Mouse (Mus musculus): ENCODE data around the gene Tut4. TPM values are rescaled to one million over a fixed set of nuclear protein-coding genes. Genes with fewer than 3 reads are reported as not detected.

Tut4 gene
- polyA plus RNA-seq, 1 experiment from 2014 or later: 70.0 TPM

- WGBS: 73% methylated on average over 6 of the region's 6 CpGs
- H3K4me2 ChIP-seq: no peak overlapping the region
- ATAC-seq (replicated peaks): no peak
Measured at GRCm38 (mm10) chr4:108438082-108438840, 21.0 kb upstream of the Tut4 start.

GRCm38 (mm10) chr4:108448091-108448490 lies 11.1 kb upstream of the Tut4 start:
- Histone ChIP-seq H3K27me3 (replicated peaks) (no peaks in the 10 kb centered on the region), H3K9me3 (no peaks in the 10 kb centered on the region), H3K4me2 (no peak overlapping the region), H3K4me3 (no peak overlapping the region), H3K9ac (no peak overlapping the region), H3K4me1 (no peaks in the 10 kb centered on the region), H3K27ac (no peak overlapping the region), H3K36me3 (replicated peaks) (no peaks in the 10 kb centered on the region)
- no peak for ATAC-seq (replicated peaks)
- 74% methylated on average over 7 of the region's 7 CpGs for WGBS

More at GRCm38 (mm10) chr4:108438082-108438840, 21.0 kb upstream of the Tut4 start:
- Histone ChIP-seq H3K4me3 (no peak overlapping the region), H3K9me3 (no peaks in the 10 kb centered on the region), H3K27ac (no peak overlapping the region), H3K36me3 (replicated peaks) (no peaks in the 10 kb centered on the region), H3K9ac (no peak overlapping the region), H3K4me1 (no peaks in the 10 kb centered on the region), H3K27me3 (replicated peaks) (no peaks in the 10 kb centered on the region)

- WGBS: 87% methylated on average over 2 of the region's 2 CpGs
Measured at GRCm38 (mm10) chr4:108456028-108456427, 3.2 kb upstream of the Tut4 start.

GRCm38 (mm10) chr4:108458201-108458741 lies 955 bp upstream of the Tut4 start:
- Histone ChIP-seq H3K36me3 (replicated peaks) (no peaks in the 10 kb centered on the region), H3K27ac (peak overlapping the region; percentile 100), H3K9ac (peak overlapping the region; percentile 99), H3K4me1 (peaks cover 18% of the 10 kb centered on the region), H3K4me2 (peak overlapping the region; percentile 78), H3K27me3 (replicated peaks) (no peaks in the 10 kb centered on the region), H3K4me3 (peak overlapping the region; percentile 84), H3K9me3 (no peaks in the 10 kb centered on the region)
- ATAC-seq (replicated peaks): no peak
- 35% methylated on average over 5 of the region's 5 CpGs for WGBS

More at GRCm38 (mm10) chr4:108456028-108456427, 3.2 kb upstream of the Tut4 start:
- no peak for ATAC-seq (replicated peaks)
- no peaks in the 10 kb centered on the region for H3K27me3 ChIP-seq (replicated peaks)
- H3K4me1 ChIP-seq: peaks cover 14% of the 10 kb centered on the region
- no peak overlapping the region for H3K9ac ChIP-seq
- H3K4me2 ChIP-seq: no peak overlapping the region
- no peak overlapping the region for H3K4me3 ChIP-seq
- H3K36me3 ChIP-seq (replicated peaks): no peaks in the 10 kb centered on the region
- no peaks in the 10 kb centered on the region for H3K9me3 ChIP-seq
- H3K27ac ChIP-seq: no peak overlapping the region

- Histone ChIP-seq H3K4me1 (peaks cover 18% of the 10 kb centered on the region), H3K36me3 (replicated peaks) (no peaks in the 10 kb centered on the region), H3K27me3 (replicated peaks) (no peaks in the 10 kb centered on the region), H3K9me3 (no peaks in the 10 kb centered on the region), H3K4me2 (peak overlapping the region; percentile 78), H3K9ac (peak overlapping the region; percentile 99), H3K4me3 (peak overlapping the region; percentile 84), H3K27ac (peak overlapping the region; percentile 100)
- ATAC-seq (replicated peaks): peak; percentile 76
- under 1% methylated on average over 34 of the region's 59 CpGs for WGBS
Measured at GRCm38 (mm10) chr4:108460156-108460923, 1.1 kb downstream of the Tut4 start.

GRCm38 (mm10) chr4:108461262-108461903 lies 2.2 kb downstream of the Tut4 start:
- no peak overlapping the region for H3K27ac ChIP-seq
- peak overlapping the region; percentile 99; the same call in 1 of the 2 replicates for H3K9ac ChIP-seq
- no peaks in the 10 kb centered on the region for H3K27me3 ChIP-seq (replicated peaks)
- 67% methylated on average over 5 of the region's 5 CpGs for WGBS
- H3K4me1 ChIP-seq: peaks cover 18% of the 10 kb centered on the region
- no peak for ATAC-seq (replicated peaks)
- peak overlapping the region; percentile 84 for H3K4me3 ChIP-seq
- no peaks in the 10 kb centered on the region for H3K9me3 ChIP-seq
- peak overlapping the region; percentile 78 for H3K4me2 ChIP-seq
- no peaks in the 10 kb centered on the region for H3K36me3 ChIP-seq (replicated peaks)

GRCm38 (mm10) chr4:108473586-108473985 lies 14.4 kb downstream of the Tut4 start:
- no peak overlapping the region for H3K4me3 ChIP-seq
- 93% methylated on average over 2 of the region's 2 CpGs for WGBS
- no peak overlapping the region for H3K9ac ChIP-seq
- no peaks in the 10 kb centered on the region for H3K4me1 ChIP-seq
- no peak for ATAC-seq (replicated peaks)
- no peak overlapping the region for H3K27ac ChIP-seq
- no peaks in the 10 kb centered on the region for H3K36me3 ChIP-seq (replicated peaks)
- H3K27me3 ChIP-seq (replicated peaks): no peaks in the 10 kb centered on the region
- no peak overlapping the region for H3K4me2 ChIP-seq
- H3K9me3 ChIP-seq: no peaks in the 10 kb centered on the region

- no peaks in the 10 kb centered on the region for H3K4me1 ChIP-seq
- no peak overlapping the region for H3K4me2 ChIP-seq
- no peak overlapping the region for H3K9ac ChIP-seq
- no peaks in the 10 kb centered on the region for H3K27me3 ChIP-seq (replicated peaks)
- H3K36me3 ChIP-seq (replicated peaks): peaks cover 19% of the 10 kb centered on the region
- no peaks in the 10 kb centered on the region for H3K9me3 ChIP-seq
- H3K27ac ChIP-seq: no peak overlapping the region
- ATAC-seq (replicated peaks): no peak
- no peak overlapping the region for H3K4me3 ChIP-seq
Measured at GRCm38 (mm10) chr4:108482776-108483175, 23.6 kb downstream of the Tut4 start.

- no peak overlapping the region for H3K27ac ChIP-seq
- 93% methylated on average over 4 of the region's 4 CpGs for WGBS
- H3K36me3 ChIP-seq (replicated peaks): peaks cover 19% of the 10 kb centered on the region
- no peaks in the 10 kb centered on the region for H3K9me3 ChIP-seq
- H3K4me2 ChIP-seq: no peak overlapping the region
- H3K27me3 ChIP-seq (replicated peaks): no peaks in the 10 kb centered on the region
- ATAC-seq (replicated peaks): no peak
- no peaks in the 10 kb centered on the region for H3K4me1 ChIP-seq
- no peak overlapping the region for H3K4me3 ChIP-seq
- no peak overlapping the region for H3K9ac ChIP-seq
Measured at GRCm38 (mm10) chr4:108484230-108484629, 25.0 kb downstream of the Tut4 start.

- H3K4me1 ChIP-seq: no peaks in the 10 kb centered on the region
- no peak overlapping the region for H3K27ac ChIP-seq
- H3K4me2 ChIP-seq: no peak overlapping the region
- WGBS: 92% methylated on average over 2 of the region's 2 CpGs
- no peaks in the 10 kb centered on the region for H3K9me3 ChIP-seq
- no peaks in the 10 kb centered on the region for H3K27me3 ChIP-seq (replicated peaks)
- ATAC-seq (replicated peaks): no peak
- no peak overlapping the region for H3K4me3 ChIP-seq
- H3K36me3 ChIP-seq (replicated peaks): peaks cover 19% of the 10 kb centered on the region; the same call in 1 of the 2 replicates
- H3K9ac ChIP-seq: no peak overlapping the region
Measured at GRCm38 (mm10) chr4:108503023-108503422, 43.8 kb downstream of the Tut4 start.

- no peak overlapping the region for H3K9ac ChIP-seq
- no peak for ATAC-seq (replicated peaks)
- 95% methylated on average over 2 of the region's 2 CpGs for WGBS
Measured at GRCm38 (mm10) chr4:108539701-108540100, 80.5 kb downstream of the Tut4 start.

GRCm38 (mm10) chr4:108565026-108565425 lies 105.8 kb downstream of the Tut4 start:
- H3K9me3 ChIP-seq: no peaks in the 10 kb centered on the region
- no peak overlapping the region for H3K9ac ChIP-seq
- ATAC-seq (replicated peaks): no peak
- H3K36me3 ChIP-seq (replicated peaks): peaks cover 49% of the 10 kb centered on the region
- WGBS: 89% methylated on average over 1 of the region's 1 CpGs
- no peaks in the 10 kb centered on the region for H3K27me3 ChIP-seq (replicated peaks)
- no peak overlapping the region for H3K4me3 ChIP-seq
- no peaks in the 10 kb centered on the region for H3K4me1 ChIP-seq
- no peak overlapping the region for H3K27ac ChIP-seq
- H3K4me2 ChIP-seq: no peak overlapping the region

More at GRCm38 (mm10) chr4:108539701-108540100, 80.5 kb downstream of the Tut4 start:
- peaks cover 6% of the 10 kb centered on the region; the same call in 1 of the 2 replicates for H3K36me3 ChIP-seq (replicated peaks)
- no peak overlapping the region for H3K4me3 ChIP-seq
- no peaks in the 10 kb centered on the region for H3K9me3 ChIP-seq
- H3K4me2 ChIP-seq: no peak overlapping the region
- H3K27ac ChIP-seq: no peak overlapping the region
- no peaks in the 10 kb centered on the region for H3K4me1 ChIP-seq
- H3K27me3 ChIP-seq (replicated peaks): no peaks in the 10 kb centered on the region
